Mouse (Mus musculus): ENCODE data around the gene Srrm4. TPM values are rescaled to one million over a fixed set of nuclear protein-coding genes. Genes with fewer than 3 reads are reported as not detected.

Gene Srrm4
- polyA plus RNA-seq, 1 experiment from 2014 or later: 0.47 TPM

DNA sequence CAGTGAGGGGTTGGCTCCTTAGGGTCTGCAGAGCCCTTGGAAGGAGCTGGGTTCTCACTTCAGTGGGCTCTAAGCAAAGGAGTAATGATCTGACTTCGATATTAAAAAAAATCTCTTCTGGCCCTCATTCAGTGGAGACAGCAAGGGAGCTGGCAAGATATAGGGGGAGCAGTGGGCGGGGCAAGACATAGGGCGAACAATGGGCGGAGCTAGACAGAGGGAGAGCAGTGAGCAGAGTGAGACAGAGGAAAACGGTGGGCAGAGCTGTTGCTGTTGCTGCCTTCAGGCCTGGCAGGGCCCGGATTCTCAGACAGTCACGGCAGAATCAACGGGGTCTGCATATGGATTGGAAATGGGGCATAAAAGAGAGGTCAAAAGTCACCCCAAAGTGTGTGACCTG lies 102.0 kb downstream of the Srrm4 start:
- no peak overlapping the region for H3K27ac ChIP-seq (ENCODE audit: low read length)
- H3K4me3 ChIP-seq (ENCODE audit: low read depth, low read length): no peak overlapping the region
- H3K27me3 ChIP-seq (ENCODE audit: control insufficient read depth, insufficient read depth, low read depth, low read length): no peaks in the 10 kb centered on the region
- no peak for ATAC-seq (ENCODE audit: low read depth)
- H3K4me2 ChIP-seq (ENCODE audit: low read depth, low read length): no peak overlapping the region
- H3K9ac ChIP-seq (ENCODE audit: low read depth, low read length): no peak overlapping the region
- H3K9me3 ChIP-seq (replicated peaks; ENCODE audit: control insufficient read depth, low read length): no peaks in the 10 kb centered on the region
- WGBS (ENCODE audit: insufficient replicate concordance): 39% methylated on average over 8 of the region's 8 CpGs
- H3K4me1 ChIP-seq (ENCODE audit: control insufficient read depth, low read depth, low read length): no peaks in the 10 kb centered on the region
- no peaks in the 10 kb centered on the region for H3K36me3 ChIP-seq (ENCODE audit: control insufficient read depth, insufficient read depth)

- WGBS (ENCODE audit: insufficient replicate concordance): 51% methylated on average over 4 of the region's 4 CpGs
- H3K9ac ChIP-seq (ENCODE audit: low read depth, low read length): no peak overlapping the region
- ATAC-seq (ENCODE audit: low read depth): no peak
- H3K36me3 ChIP-seq (ENCODE audit: control insufficient read depth, insufficient read depth): no peaks in the 10 kb centered on the region
- no peaks in the 10 kb centered on the region for H3K4me1 ChIP-seq (ENCODE audit: control insufficient read depth, low read depth, low read length)
- no peak overlapping the region for H3K4me3 ChIP-seq (ENCODE audit: low read depth, low read length)
- H3K9me3 ChIP-seq (replicated peaks; ENCODE audit: control insufficient read depth, low read length): no peaks in the 10 kb centered on the region
- H3K4me2 ChIP-seq (ENCODE audit: low read depth, low read length): no peak overlapping the region
- no peaks in the 10 kb centered on the region for H3K27me3 ChIP-seq (ENCODE audit: control insufficient read depth, insufficient read depth, low read depth, low read length)
- H3K27ac ChIP-seq (ENCODE audit: low read length): no peak overlapping the region
Measured at GRCm38 (mm10) chr5:116486135-116486534, 105.5 kb downstream of the Srrm4 start.

DNA sequence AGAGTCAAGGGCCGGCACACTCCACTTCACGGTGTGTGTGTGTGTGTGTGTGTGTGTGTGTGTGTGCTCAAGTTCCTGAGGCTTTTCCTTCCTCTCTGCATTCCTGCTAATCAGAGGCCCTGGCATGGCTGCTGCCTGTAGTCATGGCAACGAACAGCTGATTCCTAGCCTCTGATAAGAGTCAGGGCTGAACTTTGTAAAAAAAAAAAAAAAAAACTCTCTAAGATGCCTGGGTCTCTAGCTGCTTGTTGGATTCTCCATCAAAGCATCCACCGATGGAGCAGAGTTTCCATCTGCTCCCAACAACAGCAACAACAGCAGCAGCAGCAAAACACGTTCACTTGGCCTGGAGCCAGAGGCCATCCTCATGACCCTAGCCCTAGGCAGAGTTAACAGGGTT lies 106.5 kb downstream of the Srrm4 start:
- no peaks in the 10 kb centered on the region for H3K27me3 ChIP-seq (ENCODE audit: control insufficient read depth, insufficient read depth, low read depth, low read length)
- H3K4me2 ChIP-seq (ENCODE audit: low read depth, low read length): no peak overlapping the region
- WGBS (ENCODE audit: insufficient replicate concordance): 13% methylated on average over 5 of the region's 5 CpGs
- no peak overlapping the region for H3K9ac ChIP-seq (ENCODE audit: low read depth, low read length)
- no peaks in the 10 kb centered on the region for H3K4me1 ChIP-seq (ENCODE audit: control insufficient read depth, low read depth, low read length)
- no peak overlapping the region for H3K27ac ChIP-seq (ENCODE audit: low read length)
- peak; percentile 27; the same call in 1 of the 2 replicates for ATAC-seq (ENCODE audit: low read depth)
- H3K9me3 ChIP-seq (replicated peaks; ENCODE audit: control insufficient read depth, low read length): no peaks in the 10 kb centered on the region
- H3K4me3 ChIP-seq (ENCODE audit: low read depth, low read length): no peak overlapping the region
- no peaks in the 10 kb centered on the region for H3K36me3 ChIP-seq (ENCODE audit: control insufficient read depth, insufficient read depth)

DNA sequence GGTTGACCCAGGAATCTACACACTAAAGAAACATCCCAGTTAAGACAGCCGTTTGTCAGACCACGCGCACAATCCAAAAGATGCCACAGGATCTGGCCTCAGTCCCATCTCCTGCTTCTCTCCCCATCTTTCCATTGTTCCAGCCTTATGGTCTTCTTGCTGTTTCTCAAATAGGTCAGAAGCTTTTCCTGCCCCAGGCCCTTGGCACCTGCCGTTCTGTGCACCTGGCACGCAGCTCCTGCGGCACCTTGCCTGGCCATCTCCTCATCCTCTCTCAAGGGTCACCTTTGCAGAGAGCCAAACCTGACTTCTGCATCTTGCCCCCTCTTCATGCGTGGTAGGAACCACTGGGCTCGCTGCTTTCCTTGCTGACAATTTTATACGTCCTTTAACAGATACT lies 107.4 kb downstream of the Srrm4 start:
- Histone ChIP-seq H3K4me1 (ENCODE audit: control insufficient read depth, low read depth, low read length) (no peaks in the 10 kb centered on the region), H3K4me2 (ENCODE audit: low read depth, low read length) (no peak overlapping the region), H3K36me3 (ENCODE audit: control insufficient read depth, insufficient read depth) (no peaks in the 10 kb centered on the region), H3K27me3 (ENCODE audit: control insufficient read depth, insufficient read depth, low read depth, low read length) (no peaks in the 10 kb centered on the region), H3K4me3 (ENCODE audit: low read depth, low read length) (no peak overlapping the region), H3K27ac (ENCODE audit: low read length) (no peak overlapping the region), H3K9me3 (replicated peaks; ENCODE audit: control insufficient read depth, low read length) (no peaks in the 10 kb centered on the region), H3K9ac (ENCODE audit: low read depth, low read length) (no peak overlapping the region)
- 72% methylated on average over 9 of the region's 9 CpGs for WGBS (ENCODE audit: insufficient replicate concordance)
- no peak for ATAC-seq (ENCODE audit: low read depth)

GRCm38 (mm10) chr5:116478607-116479371 lies 112.8 kb downstream of the Srrm4 start:
- Histone ChIP-seq H3K9ac (ENCODE audit: low read depth, low read length) (no peak overlapping the region), H3K4me3 (ENCODE audit: low read depth, low read length) (no peak overlapping the region), H3K36me3 (ENCODE audit: control insufficient read depth, insufficient read depth) (no peaks in the 10 kb centered on the region), H3K27ac (ENCODE audit: low read length) (no peak overlapping the region), H3K4me2 (ENCODE audit: low read depth, low read length) (no peak overlapping the region), H3K9me3 (replicated peaks; ENCODE audit: control insufficient read depth, low read length) (no peaks in the 10 kb centered on the region), H3K4me1 (ENCODE audit: control insufficient read depth, low read depth, low read length) (no peaks in the 10 kb centered on the region), H3K27me3 (ENCODE audit: control insufficient read depth, insufficient read depth, low read depth, low read length) (no peaks in the 10 kb centered on the region)
- WGBS (ENCODE audit: insufficient replicate concordance): 72% methylated on average over 17 of the region's 18 CpGs
- ATAC-seq (ENCODE audit: low read depth): no peak

GRCm38 (mm10) chr5:116476006-116476405 lies 115.6 kb downstream of the Srrm4 start:
- 11% methylated on average over 15 of the region's 15 CpGs for whole genome bisulfite sequencing (ENCODE audit: insufficient replicate concordance)
- no peaks in the 10 kb centered on the region for H3K27me3 ChIP-seq (ENCODE audit: control insufficient read depth, insufficient read depth, low read depth, low read length)
- no peak for ATAC-seq (ENCODE audit: low read depth)
- H3K4me3 ChIP-seq (ENCODE audit: low read depth, low read length): no peak overlapping the region
- no peak overlapping the region for H3K4me2 ChIP-seq (ENCODE audit: low read depth, low read length)
- no peaks in the 10 kb centered on the region for H3K36me3 ChIP-seq (ENCODE audit: control insufficient read depth, insufficient read depth)
- no peak overlapping the region for H3K27ac ChIP-seq (ENCODE audit: low read length)
- H3K4me1 ChIP-seq (ENCODE audit: control insufficient read depth, low read depth, low read length): no peaks in the 10 kb centered on the region
- no peaks in the 10 kb centered on the region for H3K9me3 ChIP-seq (replicated peaks; ENCODE audit: control insufficient read depth, low read length)
- H3K9ac ChIP-seq (ENCODE audit: low read depth, low read length): no peak overlapping the region

DNA sequence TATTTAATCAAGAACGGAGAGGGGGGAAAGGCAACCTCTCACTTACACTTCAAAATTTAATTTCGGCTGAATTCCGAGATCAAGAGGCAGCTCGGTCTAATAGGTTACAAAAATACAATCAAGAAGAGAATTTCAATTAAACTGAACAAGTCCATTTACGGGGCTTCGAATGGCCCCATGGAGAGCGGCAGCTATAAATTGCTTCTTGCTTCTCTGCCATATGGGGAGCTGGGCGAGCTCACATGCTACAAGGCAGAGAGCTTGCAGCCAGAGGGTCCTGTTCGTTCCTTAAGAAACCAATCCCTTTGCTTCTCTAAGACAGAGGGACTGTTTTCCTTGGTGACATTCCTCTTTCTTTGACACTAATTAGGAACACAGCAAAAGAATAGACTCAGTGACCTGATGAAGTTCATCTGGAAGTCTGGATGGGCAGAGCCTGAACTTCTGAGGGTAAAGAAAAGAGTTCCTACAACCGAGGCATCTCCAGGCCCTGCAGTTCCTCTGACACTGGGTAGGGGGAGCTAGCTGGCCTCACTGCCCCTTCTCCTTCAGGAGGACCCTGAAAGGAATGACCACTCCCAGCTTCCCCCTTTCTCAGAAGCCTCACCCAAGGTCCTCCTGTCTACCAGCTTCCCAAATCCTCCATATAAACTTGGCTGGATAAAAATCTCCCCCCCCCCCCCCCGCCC lies 130.1 kb downstream of the Srrm4 start:
- Histone ChIP-seq H3K9me3 (replicated peaks; ENCODE audit: control insufficient read depth, low read length) (no peaks in the 10 kb centered on the region), H3K4me3 (ENCODE audit: low read depth, low read length) (no peak overlapping the region), H3K9ac (ENCODE audit: low read depth, low read length) (no peak overlapping the region), H3K36me3 (ENCODE audit: control insufficient read depth, insufficient read depth) (no peaks in the 10 kb centered on the region), H3K27ac (ENCODE audit: low read length) (no peak overlapping the region), H3K27me3 (ENCODE audit: control insufficient read depth, insufficient read depth, low read depth, low read length) (no peaks in the 10 kb centered on the region), H3K4me2 (ENCODE audit: low read depth, low read length) (no peak overlapping the region), H3K4me1 (ENCODE audit: control insufficient read depth, low read depth, low read length) (no peaks in the 10 kb centered on the region)
- WGBS (ENCODE audit: insufficient replicate concordance): 56% methylated on average over 11 of the region's 11 CpGs
- no peak for ATAC-seq (ENCODE audit: low read depth)

DNA sequence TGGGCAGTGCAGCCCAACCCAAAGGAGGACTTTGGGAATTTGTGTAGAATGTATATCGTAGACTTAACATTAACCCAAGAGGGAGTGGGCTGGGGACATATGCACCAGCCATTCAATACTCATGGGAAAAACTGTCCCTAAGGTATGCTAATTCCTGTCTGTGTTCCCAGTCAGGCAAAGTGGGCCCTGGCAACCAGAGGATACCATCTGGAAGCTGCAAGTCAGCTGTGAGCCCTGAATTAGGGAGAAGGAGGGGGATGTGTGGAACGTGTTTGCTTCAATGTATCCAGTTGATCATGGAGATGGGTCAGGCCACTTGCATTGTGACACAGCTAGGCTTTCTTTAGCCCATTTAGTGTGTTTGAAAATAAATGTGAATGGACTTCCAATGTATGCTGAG lies 131.6 kb downstream of the Srrm4 start:
- no peaks in the 10 kb centered on the region for H3K36me3 ChIP-seq (ENCODE audit: control insufficient read depth, insufficient read depth)
- H3K27ac ChIP-seq (ENCODE audit: low read length): no peak overlapping the region
- no peaks in the 10 kb centered on the region for H3K4me1 ChIP-seq (ENCODE audit: control insufficient read depth, low read depth, low read length)
- WGBS (ENCODE audit: insufficient replicate concordance): 58% methylated on average over 2 of the region's 2 CpGs
- no peak for ATAC-seq (ENCODE audit: low read depth)
- H3K4me3 ChIP-seq (ENCODE audit: low read depth, low read length): no peak overlapping the region
- H3K4me2 ChIP-seq (ENCODE audit: low read depth, low read length): no peak overlapping the region
- no peaks in the 10 kb centered on the region for H3K27me3 ChIP-seq (ENCODE audit: control insufficient read depth, insufficient read depth, low read depth, low read length)
- H3K9ac ChIP-seq (ENCODE audit: low read depth, low read length): no peak overlapping the region
- H3K9me3 ChIP-seq (replicated peaks; ENCODE audit: control insufficient read depth, low read length): no peaks in the 10 kb centered on the region

GRCm38 (mm10) chr5:116457791-116458190 lies 133.8 kb downstream of the Srrm4 start:
- Histone ChIP-seq H3K36me3 (ENCODE audit: control insufficient read depth, insufficient read depth) (no peaks in the 10 kb centered on the region), H3K27ac (ENCODE audit: low read length) (no peak overlapping the region)

More at GRCm38 (mm10) chr5:116457791-116458190, 133.8 kb downstream of the Srrm4 start:
- Histone ChIP-seq H3K9ac (ENCODE audit: low read depth, low read length) (no peak overlapping the region), H3K4me2 (ENCODE audit: low read depth, low read length) (no peak overlapping the region), H3K4me3 (ENCODE audit: low read depth, low read length) (no peak overlapping the region), H3K27me3 (ENCODE audit: control insufficient read depth, insufficient read depth, low read depth, low read length) (peaks cover 4% of the 10 kb centered on the region; the same call in 1 of the 2 replicates), H3K4me1 (ENCODE audit: control insufficient read depth, low read depth, low read length) (no peaks in the 10 kb centered on the region), H3K9me3 (replicated peaks; ENCODE audit: control insufficient read depth, low read length) (no peaks in the 10 kb centered on the region)
- ATAC-seq (ENCODE audit: low read depth): no peak
- WGBS (ENCODE audit: insufficient replicate concordance): 67% methylated on average over 7 of the region's 7 CpGs

All from liver, embryonic 16.5 days (tissue).